Mouse (Mus musculus): ENCODE results near the gene Sucla2.

DNA sequence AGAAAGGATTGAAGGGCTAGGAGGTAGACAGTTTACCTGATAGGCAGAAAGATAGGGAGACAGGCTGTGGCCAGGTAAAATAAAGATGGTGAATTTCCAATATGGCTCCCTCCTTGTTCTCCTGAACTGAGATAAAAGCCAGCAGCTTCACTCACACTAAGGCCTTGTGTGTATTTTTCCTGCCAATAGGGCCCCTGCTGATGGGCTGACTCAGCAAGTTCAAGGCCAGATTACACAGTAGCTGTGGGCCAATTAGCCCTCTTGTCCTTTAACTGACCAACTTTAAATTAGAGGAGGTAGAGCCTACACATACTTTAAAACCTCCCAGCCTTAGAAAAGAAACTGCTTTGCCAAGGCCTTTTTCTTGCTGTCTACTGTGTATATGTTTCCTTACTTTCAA is 51.2 kb downstream of the Sucla2 start:
- TF ChIP-seq CTCF (IDR thresholded peaks at IDR 0.05; ENCODE audit: low read depth, low read length), result no peak
- no peak for TF ChIP-seq POLR2AphosphoS5 (IDR thresholded peaks at IDR 0.05; ENCODE audit: insufficient replicate concordance, low read depth, low read length)
- TF ChIP-seq GATA1 (IDR thresholded peaks at IDR 0.05; ENCODE audit: borderline replicate concordance, low read length), result no peak
- no peak for TF ChIP-seq GATA2 (IDR thresholded peaks at IDR 0.05; ENCODE audit: borderline replicate concordance, low read depth, low read length)
- no peak for TF ChIP-seq TAL1 (conservative IDR thresholded peaks at IDR 0.05; ENCODE audit: low read depth, low read length)
